Mouse (Mus musculus) limb, embryonic 10.5 days (tissue): ENCODE data around the gene Lrrc10. TPM values are rescaled to one million over a fixed set of nuclear protein-coding genes. Genes with fewer than 3 reads are reported as not detected.

Experiments
- DNase-seq: peaks from one replicate; pipeline ENCODE4 v3.0.0-alpha.2; 2017; ENCODE audit warnings: low spot score
- H3K27ac ChIP-seq: fragments of 300-500 bp; sonication (generic); 2 replicates; pipeline ENCODE4 v1.5.1; 2016; ENCODE audit warnings: mild to moderate bottlenecking
- H3K27me3 ChIP-seq: fragments of 300-500 bp; sonication (generic); 2 replicates; pipeline ENCODE4 v1.6.1; 2016; ENCODE audit warnings: low read depth, mild to moderate bottlenecking; ENCODE audit not compliant: poor library complexity, severe bottlenecking
- H3K36me3 ChIP-seq: fragments of 300-500 bp; sonication (generic); 2 replicates; pipeline ENCODE4 v1.6.1; 2016; ENCODE audit warnings: mild to moderate bottlenecking, moderate library complexity
- H3K4me1 ChIP-seq: fragments of 300-500 bp; sonication (generic); 2 replicates; pipeline ENCODE4 v1.6.1; 2016
- H3K4me3 ChIP-seq: fragments of 300-500 bp; sonication (generic); 2 replicates; pipeline ENCODE4 v1.5.1; 2016; ENCODE audit warnings: mild to moderate bottlenecking, moderate library complexity
- H3K9me3 ChIP-seq: fragments of 300-500 bp; sonication (generic); replicated peaks from 2 replicates; pipeline ENCODE4 v1.6.1; 2016; ENCODE audit warnings: mild to moderate bottlenecking
- WGBS: fragments of 180-500 bp; shearing (Covaris S2); methylation state at CpG from one replicate; pipeline ENCODE4 v1.1.7; 2016; 5-methylcytosine and 5-hydroxymethylcytosine counted together
- polyA plus RNA-seq: library from polyadenylated mRNA; unstranded; fragments of >200 nt; fragmentation: Nextera tagmentation; extraction: Ambion mirVana; gene quantifications from 2 replicates; pipeline ENCODE4 v1.2.1, GENCODE M21; 2016

The Lrrc10 gene
- polyA plus RNA-seq: 0.10 TPM in 1 of 2 replicates, not detected in the other

DNA sequence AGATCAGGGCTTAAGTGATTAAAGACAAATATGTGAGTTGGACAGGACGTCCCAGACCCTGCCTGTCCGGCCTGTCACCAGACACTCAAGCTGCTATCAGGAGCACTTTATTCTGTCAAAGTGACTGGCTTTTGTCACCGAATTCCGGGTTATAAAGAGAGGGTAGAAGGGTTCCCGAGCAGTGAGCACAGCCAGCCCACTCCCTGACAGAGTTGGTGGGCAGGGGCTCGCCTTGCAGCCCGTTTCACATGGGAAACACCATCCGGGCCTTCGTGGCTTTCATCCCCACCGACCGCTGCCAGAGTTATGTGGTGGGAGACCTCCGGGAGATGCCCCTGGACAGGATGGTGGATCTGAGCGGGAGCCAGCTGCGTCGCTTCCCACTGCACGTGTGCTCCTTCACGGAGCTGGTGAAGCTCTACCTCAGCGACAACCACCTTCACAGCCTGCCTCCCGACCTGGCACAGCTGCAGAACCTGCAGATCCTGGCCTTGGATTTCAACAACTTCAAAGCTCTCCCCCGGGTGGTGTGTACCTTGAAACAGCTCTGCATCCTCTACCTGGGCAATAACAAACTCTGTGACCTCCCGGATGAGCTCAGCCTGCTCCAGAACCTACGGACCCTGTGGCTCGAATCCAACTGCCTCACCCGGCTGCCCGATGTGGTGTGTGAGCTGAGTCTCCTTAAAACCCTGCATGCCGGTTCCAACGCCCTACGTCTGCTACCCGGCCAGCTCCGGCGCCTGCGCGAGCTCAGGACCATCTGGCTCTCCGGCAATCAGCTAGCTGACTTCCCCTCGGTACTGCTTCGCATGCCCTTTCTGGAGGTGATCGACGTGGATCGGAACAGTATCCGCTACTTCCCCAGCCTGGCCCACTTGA lies at the start of gene Lrrc10:
Lrrc10 (plus strand) TSS at position 167 of the 882 bp plus-strand sequence.
- 39% methylated on average over 40 of the region's 40 CpGs for WGBS
- Histone ChIP-seq H3K27me3 (peaks cover 17% of the 10 kb centered on the region; the same call in 1 of the 2 replicates), H3K4me3 (peak within 1 kb of the TSS; percentile 36), H3K36me3 (peaks cover 23% of the 10 kb centered on the region), H3K27ac (peak within 1 kb of the TSS; percentile 56), H3K9me3 (no peaks in the 10 kb centered on the region), H3K4me1 (peaks cover 46% of the 10 kb centered on the region)
- DNase-seq: peak; percentile 60

GRCm38 (mm10) chr10:116995584-116996235 lies 49.4 kb upstream of the Lrrc10 start:
- H3K4me3 ChIP-seq: no peak overlapping the region
- 72% methylated on average over 6 of the region's 6 CpGs for WGBS
- H3K27me3 ChIP-seq: no peaks in the 10 kb centered on the region
- peaks cover 5% of the 10 kb centered on the region; the same call in 1 of the 2 replicates for H3K4me1 ChIP-seq
- no peak for DNase-seq
- no peaks in the 10 kb centered on the region for H3K36me3 ChIP-seq
- H3K27ac ChIP-seq: no peak overlapping the region
- H3K9me3 ChIP-seq: no peaks in the 10 kb centered on the region

DNA sequence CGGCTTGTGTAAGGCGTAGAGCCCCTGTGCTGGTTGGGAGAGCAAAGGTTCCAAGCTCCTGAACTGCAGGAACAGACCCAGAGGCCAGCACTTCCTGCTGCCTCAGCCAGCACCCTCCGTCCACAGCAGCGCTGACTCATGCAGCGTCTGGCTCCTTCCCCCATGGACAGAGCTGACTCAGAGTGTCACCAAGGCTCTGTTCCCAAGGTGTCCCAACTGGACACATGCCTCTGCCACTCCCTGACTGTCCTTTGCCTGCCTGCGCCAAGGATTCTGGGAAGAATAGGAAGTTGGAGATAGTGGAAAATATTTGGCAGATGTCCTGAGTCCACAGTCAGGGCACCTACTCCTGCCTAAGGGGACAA lies 48.9 kb upstream of the Lrrc10 start:
- H3K9me3 ChIP-seq: no peaks in the 10 kb centered on the region
- H3K4me1 ChIP-seq: peaks cover 5% of the 10 kb centered on the region; the same call in 1 of the 2 replicates
- no peaks in the 10 kb centered on the region for H3K27me3 ChIP-seq
- DNase-seq: no peak
- H3K27ac ChIP-seq: no peak overlapping the region
- WGBS: 74% methylated on average over 6 of the region's 6 CpGs
- no peak overlapping the region for H3K4me3 ChIP-seq
- H3K36me3 ChIP-seq: no peaks in the 10 kb centered on the region

GRCm38 (mm10) chr10:116998716-116999455 lies 46.3 kb upstream of the Lrrc10 start:
- no peaks in the 10 kb centered on the region for H3K27me3 ChIP-seq
- H3K27ac ChIP-seq: no peak overlapping the region
- no peaks in the 10 kb centered on the region for H3K36me3 ChIP-seq
- WGBS: 89% methylated on average over 17 of the region's 17 CpGs
- no peak overlapping the region for H3K4me3 ChIP-seq
- no peak for DNase-seq
- H3K4me1 ChIP-seq: peaks cover 5% of the 10 kb centered on the region; the same call in 1 of the 2 replicates
- H3K9me3 ChIP-seq: no peaks in the 10 kb centered on the region

- no peaks in the 10 kb centered on the region for H3K27me3 ChIP-seq
Measured at GRCm38 (mm10) chr10:117000975-117001374, 44.2 kb upstream of the Lrrc10 start.

GRCm38 (mm10) chr10:117004695-117005094 lies 40.4 kb upstream of the Lrrc10 start:
- no peaks in the 10 kb centered on the region for H3K9me3 ChIP-seq
- peak overlapping the region; percentile 69; the same call in 1 of the 2 replicates for H3K27ac ChIP-seq
- H3K36me3 ChIP-seq: no peaks in the 10 kb centered on the region
- no peak overlapping the region for H3K4me3 ChIP-seq
- DNase-seq: no peak
- H3K27me3 ChIP-seq: no peaks in the 10 kb centered on the region
- WGBS: 77% methylated on average over 5 of the region's 5 CpGs
- H3K4me1 ChIP-seq: peaks cover 26% of the 10 kb centered on the region

More at GRCm38 (mm10) chr10:117000975-117001374, 44.2 kb upstream of the Lrrc10 start:
- H3K36me3 ChIP-seq: no peaks in the 10 kb centered on the region
- H3K4me1 ChIP-seq: peaks cover 25% of the 10 kb centered on the region
- 81% methylated on average over 12 of the region's 12 CpGs for WGBS
- DNase-seq: no peak
- H3K4me3 ChIP-seq: no peak overlapping the region
- H3K27ac ChIP-seq: no peak overlapping the region
- no peaks in the 10 kb centered on the region for H3K9me3 ChIP-seq

DNA sequence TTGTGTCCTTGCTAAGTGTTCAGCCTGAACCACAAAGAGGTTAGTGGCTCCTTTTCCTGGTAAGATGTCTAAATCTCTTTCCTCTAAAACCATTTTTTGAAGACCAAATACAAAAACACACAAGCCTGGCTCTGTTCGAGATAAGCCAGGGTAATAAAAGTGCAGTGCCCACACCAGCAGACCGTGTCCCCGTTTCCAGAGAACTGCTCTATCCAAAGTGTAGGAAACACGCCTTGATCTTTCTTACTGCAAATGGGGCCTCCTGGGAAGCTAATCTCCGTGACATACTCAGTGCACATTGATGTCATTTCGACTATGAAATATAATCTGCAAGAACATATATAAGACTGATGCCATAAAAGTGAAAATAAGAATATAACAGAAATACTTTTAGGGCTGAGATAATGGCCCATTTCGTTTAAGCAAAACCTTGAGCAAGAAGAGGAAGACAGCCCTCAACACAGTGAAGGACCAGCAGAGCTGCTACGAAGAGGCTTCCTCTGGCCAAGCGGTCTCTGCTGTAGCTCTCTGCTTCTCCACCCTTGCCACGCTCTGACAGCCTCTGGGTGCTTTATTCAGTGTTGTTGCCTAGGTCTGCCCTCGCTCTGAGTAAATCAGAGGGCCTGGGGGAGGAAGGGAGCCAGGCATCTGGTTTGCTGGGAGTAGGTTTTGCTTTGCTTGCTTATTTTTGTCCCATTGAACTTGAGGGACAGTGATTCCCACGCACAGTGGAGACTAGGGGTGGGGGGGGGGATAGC lies 39.3 kb upstream of the Lrrc10 start:
- Histone ChIP-seq H3K27ac (no peak overlapping the region), H3K9me3 (no peaks in the 10 kb centered on the region), H3K36me3 (no peaks in the 10 kb centered on the region), H3K4me3 (no peak overlapping the region), H3K27me3 (no peaks in the 10 kb centered on the region), H3K4me1 (peaks cover 36% of the 10 kb centered on the region)
- DNase-seq: no peak
- 70% methylated on average over 12 of the region's 12 CpGs for whole genome bisulfite sequencing

- Histone ChIP-seq H3K27me3 (no peaks in the 10 kb centered on the region), H3K27ac (0 out of 2 replicates have a peak overlapping the region, but pooled peaks have one; percentile 51), H3K4me3 (no peak overlapping the region), H3K4me1 (peaks cover 39% of the 10 kb centered on the region), H3K36me3 (no peaks in the 10 kb centered on the region), H3K9me3 (no peaks in the 10 kb centered on the region)
- DNase-seq: no peak
- 84% methylated on average over 6 of the region's 6 CpGs for WGBS
Measured at GRCm38 (mm10) chr10:117009691-117010090, 35.5 kb upstream of the Lrrc10 start.

- no peak for DNase-seq
- Histone ChIP-seq H3K36me3 (no peaks in the 10 kb centered on the region), H3K4me1 (peaks cover 26% of the 10 kb centered on the region), H3K4me3 (no peak overlapping the region), H3K27ac (no peak overlapping the region), H3K27me3 (no peaks in the 10 kb centered on the region), H3K9me3 (no peaks in the 10 kb centered on the region)
- WGBS: 69% methylated on average over 8 of the region's 8 CpGs
Measured at GRCm38 (mm10) chr10:117011047-117011446, 34.1 kb upstream of the Lrrc10 start.

- Histone ChIP-seq H3K9me3 (no peaks in the 10 kb centered on the region), H3K27me3 (no peaks in the 10 kb centered on the region), H3K4me1 (peaks cover 32% of the 10 kb centered on the region), H3K36me3 (no peaks in the 10 kb centered on the region), H3K4me3 (no peak overlapping the region), H3K27ac (no peak overlapping the region)
- 29% methylated on average over 12 of the region's 12 CpGs for WGBS
- no peak for DNase-seq
Measured at GRCm38 (mm10) chr10:117013689-117014390, 31.3 kb upstream of the Lrrc10 start.

DNA sequence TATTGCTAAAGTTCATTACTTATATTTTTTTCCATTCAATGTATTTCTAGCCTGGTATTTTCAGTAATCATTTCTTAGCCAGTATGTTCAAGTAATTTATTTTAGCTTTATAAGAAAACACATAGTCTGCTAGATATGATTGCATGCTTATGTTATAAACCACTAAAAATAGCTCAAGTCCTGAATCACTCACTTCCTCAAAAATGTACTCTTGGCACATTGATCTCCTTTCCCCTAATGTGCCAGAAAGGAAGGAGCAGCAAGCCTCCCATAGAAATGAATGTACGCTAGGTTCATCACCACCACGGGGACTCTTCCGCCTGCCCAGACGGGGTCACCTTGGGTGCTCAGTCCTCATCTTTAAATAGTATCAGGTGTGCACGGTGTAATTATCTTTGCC lies 30.6 kb upstream of the Lrrc10 start:
- Histone ChIP-seq H3K4me1 (peaks cover 33% of the 10 kb centered on the region), H3K27me3 (no peaks in the 10 kb centered on the region), H3K9me3 (no peaks in the 10 kb centered on the region), H3K4me3 (no peak overlapping the region), H3K36me3 (no peaks in the 10 kb centered on the region), H3K27ac (no peak overlapping the region)
- no peak for DNase-seq
- 89% methylated on average over 5 of the region's 5 CpGs for WGBS
